Mouse (Mus musculus) spleen, adult 2 months (tissue): Measurements from ENCODE around the gene Tm4sf5.

ENCODE experiments used
- CTCF ChIP-seq: fragments of 200-500 bp; IDR thresholded peaks from 2 replicates; pipeline ENCODE4 v1.5.1; 2011; ENCODE audit warnings: mild to moderate bottlenecking, inconsistent platforms; ENCODE audit not compliant: insufficient read depth, insufficient read length, insufficient replicate concordance; ENCODE audit errors: extremely low read depth
- POLR2A ChIP-seq: fragments of 200-500 bp; IDR thresholded peaks from 2 replicates; pipeline ENCODE4 v1.6.1; 2011; ENCODE audit warnings: low read depth, low read length, inconsistent platforms

GRCm38 (mm10) chr11:70474872-70475534 lies 30.0 kb upstream of the Tm4sf5 start:
- TF ChIP-seq CTCF: no peak
- no peak for TF ChIP-seq POLR2A
